Mouse (Mus musculus) myocyte (in vitro differentiated cells): ENCODE measurements around the gene Ptk7.

ENCODE experiments used
- CEBPB ChIP-seq: IDR thresholded peaks from 2 replicates; pipeline ENCODE4 v1.6.1; 2011; ENCODE audit warnings: mild to moderate bottlenecking, moderate library complexity; ENCODE audit not compliant: poor library complexity, insufficient read depth, severe bottlenecking
- E2F4 ChIP-seq: IDR thresholded peaks from one replicate; pipeline ENCODE4 v1.6.1; 2011; ENCODE audit warnings: mild to moderate bottlenecking, control low read depth, moderate library complexity; ENCODE audit not compliant: insufficient read depth
- MAX ChIP-seq: IDR thresholded peaks from one replicate; pipeline ENCODE4 v1.6.1; 2011; ENCODE audit warnings: low read depth, mild to moderate bottlenecking, control low read depth
- MYOD1 ChIP-seq, 3 experiments: IDR thresholded peaks; one replicate each; pipeline ENCODE4 v1.6.1; 2011; ENCODE audit warnings: control low read depth in 2 of 3, low read depth in 2 of 3, mild to moderate bottlenecking in 2 of 3, moderate library complexity in 1 of 3; ENCODE audit not compliant: insufficient read length in 2 of 3, control insufficient read depth in 1 of 3
- POLR2A ChIP-seq: IDR thresholded peaks from one replicate; pipeline ENCODE4 v1.6.1; 2011; ENCODE audit warnings: low read depth, mild to moderate bottlenecking, control low read depth, moderate library complexity; ENCODE audit not compliant: insufficient read length
- POLR2AphosphoS2 ChIP-seq: IDR thresholded peaks from one replicate; pipeline ENCODE4 v1.6.1; 2011; ENCODE audit warnings: low read depth, control low read depth; ENCODE audit not compliant: insufficient read length
- REST ChIP-seq: IDR thresholded peaks from one replicate; pipeline ENCODE4 v1.6.1; 2011; ENCODE audit warnings: mild to moderate bottlenecking, control low read depth, moderate library complexity; ENCODE audit not compliant: insufficient read depth, insufficient read length
- TCF3 ChIP-seq: IDR thresholded peaks from one replicate; pipeline ENCODE4 v1.6.1; 2011; ENCODE audit warnings: low read depth, control low read depth; ENCODE audit not compliant: insufficient read length
- USF1 ChIP-seq: IDR thresholded peaks from one replicate; pipeline ENCODE4 v1.6.1; 2011; ENCODE audit warnings: low read depth, mild to moderate bottlenecking, control low read depth, moderate library complexity

- no peak for TF ChIP-seq MYOD1 (IDR thresholded peaks at IDR 0.05; ENCODE audit: control insufficient read depth in 1 of 3, insufficient read length in 2 of 3, low read depth in 2 of 3)
- no peak for TF ChIP-seq E2F4
- no peak for TF ChIP-seq MAX
- no peak for TF ChIP-seq POLR2A
- no peak for TF ChIP-seq POLR2AphosphoS2
- no peak for TF ChIP-seq REST
- no peak for TF ChIP-seq CEBPB
- no peak for TF ChIP-seq USF1
- no peak for TF ChIP-seq TCF3
Observed at GRCm38 (mm10) chr17:46644916-46645475, 15.7 kb upstream of the Ptk7 start.
